12 mouse cellular contexts compared by ENCODE assay signal in the genomic region with DNA sequence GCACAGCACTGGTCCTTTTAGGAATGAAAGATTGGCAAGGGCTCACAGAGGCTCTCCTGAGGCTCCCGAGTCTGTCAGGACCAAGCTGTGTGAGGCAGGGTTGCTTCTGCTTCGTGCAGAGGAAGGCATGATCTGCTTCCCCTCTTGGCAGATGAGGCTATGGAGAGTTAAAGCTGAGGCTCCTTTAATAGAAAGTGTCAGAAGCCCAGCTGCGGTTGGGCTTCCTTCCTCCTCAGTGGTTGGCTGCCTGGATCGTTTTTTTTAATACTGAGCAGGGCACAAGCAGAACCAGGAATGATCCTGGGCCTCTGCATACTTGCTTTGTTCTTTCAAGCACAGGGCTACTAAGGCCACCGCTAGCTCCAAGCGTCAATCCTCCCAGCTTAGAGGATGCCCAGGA. TPM values are rescaled to one million over a fixed set of nuclear protein-coding genes. Genes with fewer than 3 reads are reported as not detected.
DNase-seq lines count a peak whose midpoint lies in the region; ATAC-seq and TF ChIP-seq lines count a peak whose summit lies in the region.
"Had no signal": no experiment of that assay in that cellular context is flagged by ENCODE, and none has a peak within 500 bp of the region (broad histone marks: within the 10 kb centered on the region; RNA-seq: fewer than 3 reads in every experiment).

No protein-coding gene starts in this region.

- ATAC-seq in forebrain, postnatal 0 days, result peak; percentile 38; the same call in 1 of the 2 replicates
- no peak for ATAC-seq in forebrain, embryonic 12.5 days (ENCODE audit: low FRiP score)
- ATAC-seq in neural tube, embryonic 13.5 days (ENCODE audit: low read depth), result 0 out of 2 replicates have a peak, but pooled peaks have one; percentile 20
- 0 out of 2 replicates have a peak, but pooled peaks have one; percentile 26 for ATAC-seq in liver, embryonic 13.5 days (ENCODE audit: low read depth)

- no peak for DNase-seq in forebrain, postnatal 0 days
- DNase-seq in neural tube, embryonic 10.5 days (ENCODE audit: extremely low spot score, low spot score), result no peak
- DNase-seq in liver, embryonic 13.5 days, result no peak
- peak; percentile 50 for DNase-seq in skeletal muscle tissue, adult 2 months (ENCODE audit: low read depth, low spot score)
- no peak for DNase-seq in cerebellum, postnatal 4 days (ENCODE audit: low spot score in 2 of 2)
- no peak for DNase-seq in adrenal gland, postnatal 4 days (ENCODE audit: low spot score in 2 of 2)
- DNase-seq: adrenal gland, postnatal 14 days; kidney, postnatal 4 days had no signal

- H3K27ac ChIP-seq in forebrain, postnatal 0 days (ENCODE audit: low read depth, low read length), result no peak overlapping the region
- no peak overlapping the region for H3K27ac ChIP-seq in forebrain, embryonic 12.5 days
- no peak overlapping the region for H3K27ac ChIP-seq in neural tube, embryonic 13.5 days (replicated peaks)
- H3K27ac ChIP-seq in liver, embryonic 13.5 days, result no peak overlapping the region

- H3K9ac ChIP-seq in forebrain, postnatal 0 days, result no peak overlapping the region
- no peak overlapping the region for H3K9ac ChIP-seq in forebrain, embryonic 12.5 days
- no peak overlapping the region for H3K9ac ChIP-seq in neural tube, embryonic 13.5 days
- H3K9ac ChIP-seq in liver, embryonic 13.5 days, result no peak overlapping the region

- H3K4me2 ChIP-seq in forebrain, postnatal 0 days (ENCODE audit: low read depth), result no peak overlapping the region
- H3K4me2 ChIP-seq in forebrain, embryonic 12.5 days, result no peak overlapping the region
- H3K4me2 ChIP-seq in neural tube, embryonic 13.5 days, result no peak overlapping the region
- H3K4me2 ChIP-seq in liver, embryonic 13.5 days, result no peak overlapping the region

- no peaks in the 10 kb centered on the region for H3K9me3 ChIP-seq in forebrain, postnatal 0 days (ENCODE audit: low read length)
- no peaks in the 10 kb centered on the region for H3K9me3 ChIP-seq in forebrain, embryonic 12.5 days
- no peaks in the 10 kb centered on the region for H3K9me3 ChIP-seq in neural tube, embryonic 13.5 days
- no peaks in the 10 kb centered on the region for H3K9me3 ChIP-seq in liver, embryonic 13.5 days (replicated peaks)

- peaks cover 31% of the 10 kb centered on the region for H3K36me3 ChIP-seq in forebrain, postnatal 0 days (ENCODE audit: insufficient read depth)
- peaks cover 35% of the 10 kb centered on the region for H3K36me3 ChIP-seq in forebrain, embryonic 12.5 days (replicated peaks)
- peaks cover 45% of the 10 kb centered on the region for H3K36me3 ChIP-seq in neural tube, embryonic 13.5 days
- H3K36me3 ChIP-seq in liver, embryonic 13.5 days, result no peaks in the 10 kb centered on the region

- no peaks in the 10 kb centered on the region for H3K4me1 ChIP-seq in forebrain, postnatal 0 days (ENCODE audit: insufficient read depth)
- peaks cover 12% of the 10 kb centered on the region; the same call in 1 of the 2 replicates for H3K4me1 ChIP-seq in forebrain, embryonic 12.5 days
- peaks cover 15% of the 10 kb centered on the region for H3K4me1 ChIP-seq in neural tube, embryonic 13.5 days (replicated peaks)
- peaks cover 13% of the 10 kb centered on the region; the same call in 1 of the 2 replicates for H3K4me1 ChIP-seq in liver, embryonic 13.5 days (replicated peaks)

- H3K27me3 ChIP-seq in forebrain, postnatal 0 days (ENCODE audit: insufficient read depth, low read length), result no peaks in the 10 kb centered on the region
- H3K27me3 ChIP-seq in forebrain, embryonic 12.5 days, result no peaks in the 10 kb centered on the region
- no peaks in the 10 kb centered on the region for H3K27me3 ChIP-seq in neural tube, embryonic 13.5 days
- H3K27me3 ChIP-seq in liver, embryonic 13.5 days, result no peaks in the 10 kb centered on the region

- WGBS in forebrain, postnatal 0 days, result 33% methylated on average over 6 of the region's 6 CpGs
- 48% methylated on average over 6 of the region's 6 CpGs for WGBS in forebrain, embryonic 12.5 days
- 53% methylated on average over 6 of the region's 6 CpGs for WGBS in neural tube, embryonic 13.5 days
- WGBS in liver, embryonic 13.5 days (ENCODE audit: insufficient replicate concordance), result 22% methylated on average over 6 of the region's 6 CpGs

- H3K4me3 ChIP-seq in forebrain, postnatal 0 days (ENCODE audit: low read depth, low read length), result no peak overlapping the region
- H3K4me3 ChIP-seq in forebrain, embryonic 12.5 days (replicated peaks), result no peak overlapping the region
- H3K4me3 ChIP-seq in neural tube, embryonic 13.5 days, result no peak overlapping the region
- H3K4me3 ChIP-seq in liver, embryonic 13.5 days (replicated peaks), result no peak overlapping the region
- H3K4me3 ChIP-seq: myocyte had no signal

- no peak for TF ChIP-seq CTCF in forebrain, postnatal 0 days (IDR thresholded peaks at IDR 0.05; ENCODE audit: low read depth)

RNA-seq across cellular contexts. Expression of gene Phxr2, which starts 4.5 kb away (rescaled TPM):
- total RNA-seq in forebrain, postnatal 0 days (2014; rRNA removed), result not detected in 2 replicates
- polyA plus RNA-seq in forebrain, postnatal 0 days (2015; fragmentation: Nextera tagmentation; extraction: Ambion mirVana), result not detected in 2 replicates
- polyA plus RNA-seq in forebrain, embryonic 12.5 days (2016; fragmentation: Nextera tagmentation; extraction: Ambion mirVana), result not detected in 2 replicates
- polyA plus RNA-seq in neural tube, embryonic 13.5 days (2015; fragmentation: Nextera tagmentation; extraction: Ambion mirVana), result not detected in 2 replicates
- not detected in 2 replicates for polyA plus RNA-seq in liver, embryonic 13.5 days (2015; fragmentation: Nextera tagmentation; extraction: Ambion mirVana)
- not detected for total RNA-seq in adrenal gland, postnatal 4 days (2021)
- total RNA-seq: adrenal gland, postnatal 14 days had no signal
- polyA plus RNA-seq: C2C12, myocyte had no signal

RNA-seq across cellular contexts. Expression of gene Galnt4, which starts 22.7 kb away (rescaled TPM):
- 3.7 and 5.3 TPM in 2 replicates for total RNA-seq in forebrain, postnatal 0 days (2014; rRNA removed)
- 1.5 and 2.1 TPM in 2 replicates for polyA plus RNA-seq in forebrain, postnatal 0 days (2015; fragmentation: Nextera tagmentation; extraction: Ambion mirVana)
- 4.4 and 5.1 TPM in 2 replicates for polyA plus RNA-seq in forebrain, embryonic 12.5 days (2016; fragmentation: Nextera tagmentation; extraction: Ambion mirVana)
- 3.0 and 3.7 TPM in 2 replicates for polyA plus RNA-seq in neural tube, embryonic 13.5 days (2015; fragmentation: Nextera tagmentation; extraction: Ambion mirVana)
- polyA plus RNA-seq in liver, embryonic 13.5 days (2015; fragmentation: Nextera tagmentation; extraction: Ambion mirVana), result 2.6 and 3.6 TPM in 2 replicates
- total RNA-seq in adrenal gland, postnatal 4 days (2021), result 10 to 100 TPM; 10.4 to 11.0 TPM

RNA-seq across cellular contexts. Expression of gene Poc1b, which starts 23.8 kb away (rescaled TPM):
- total RNA-seq in forebrain, postnatal 0 days (2014; rRNA removed), result 10.1 and 12.4 TPM in 2 replicates
- 12.0 and 14.4 TPM in 2 replicates for polyA plus RNA-seq in forebrain, postnatal 0 days (2015; fragmentation: Nextera tagmentation; extraction: Ambion mirVana)
- 24.6 and 25.5 TPM in 2 replicates for polyA plus RNA-seq in forebrain, embryonic 12.5 days (2016; fragmentation: Nextera tagmentation; extraction: Ambion mirVana)
- 12.2 and 13.3 TPM in 2 replicates for polyA plus RNA-seq in neural tube, embryonic 13.5 days (2015; fragmentation: Nextera tagmentation; extraction: Ambion mirVana)
- polyA plus RNA-seq in liver, embryonic 13.5 days (2015; fragmentation: Nextera tagmentation; extraction: Ambion mirVana), result 5.1 and 7.2 TPM in 2 replicates
- total RNA-seq in adrenal gland, postnatal 4 days (2021), result 10 to 100 TPM; 15.1 to 16.4 TPM
